Mouse (Mus musculus) bone marrow, adult 2 months (tissue): Measurements from ENCODE around the gene Oprm1. TPM values are rescaled to one million over a fixed set of nuclear protein-coding genes. Genes with fewer than 3 reads are reported as not detected.
"Not testable (repeated sequence)": the region's sequence is repeated elsewhere in the genome, so short reads cannot be mapped to it uniquely, and the experiment has no call there.

Experiments used
- H3K27ac ChIP-seq: fragments of 200-500 bp; 2 replicates; pipeline ENCODE4 v1.5.1; 2012; ENCODE audit warnings: low read depth, mild to moderate bottlenecking, control low read depth, inconsistent platforms, low read length; ENCODE audit not compliant: control insufficient read depth, poor library complexity, insufficient read depth
- H3K4me1 ChIP-seq: fragments of 200-500 bp; 2 replicates; pipeline ENCODE4 v1.6.1; 2011; ENCODE audit warnings: low read length; ENCODE audit not compliant: control insufficient read depth, insufficient read depth
- H3K4me3 ChIP-seq: fragments of 200-500 bp; replicated peaks from 2 replicates; pipeline ENCODE3; 2011; ENCODE audit warnings: mild to moderate bottlenecking, low read depth, low read length, control low read depth; ENCODE audit not compliant: control insufficient read depth
- CTCF ChIP-seq: fragments of 200-500 bp; IDR thresholded peaks from 2 replicates; pipeline ENCODE4 v1.5.1; 2011; ENCODE audit warnings: low read length, control low read depth; ENCODE audit not compliant: control insufficient read depth, insufficient read depth
- POLR2A ChIP-seq: fragments of 200-500 bp; IDR thresholded peaks from 2 replicates; pipeline ENCODE4 v1.6.1; 2011; ENCODE audit warnings: low read depth, mild to moderate bottlenecking, control low read depth, low read length, borderline replicate concordance; ENCODE audit not compliant: control insufficient read depth
- WGBS: fragments of 180-500 bp; shearing (Covaris S2); methylation state at CpG from one replicate; pipeline ENCODE4 v1.1.7; 2018; 5-methylcytosine and 5-hydroxymethylcytosine counted together
- polyA plus RNA-seq: library from polyadenylated mRNA; stranded (reverse); fragments of >200 nt; gene quantifications from 2 replicates; pipeline ENCODE4 v1.2.4, GENCODE M21; 2011; ENCODE audit warnings: low replicate concordance; ENCODE audit not compliant: missing spikeins, insufficient read depth, insufficient read length

The Oprm1 gene
- polyA plus RNA-seq, 1 experiment = not detected

DNA sequence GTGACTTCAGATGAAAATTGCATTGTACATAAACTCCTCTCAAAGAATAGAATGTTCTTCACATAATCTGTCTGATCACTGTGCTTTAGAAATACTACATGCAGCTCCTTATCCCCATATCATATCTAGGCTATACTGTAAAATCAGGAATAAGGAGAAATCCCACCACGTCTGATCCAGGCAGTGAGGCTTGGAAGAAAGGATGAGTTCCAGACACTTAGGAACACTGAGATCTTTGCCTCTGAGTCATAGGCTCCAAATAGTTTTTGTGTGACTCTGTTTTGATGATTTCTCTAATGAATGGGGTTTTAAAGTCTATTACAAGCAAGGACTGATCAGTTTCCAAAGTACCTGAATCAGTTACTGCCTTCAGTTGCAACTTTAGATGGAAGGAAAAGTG, 83.9 kb downstream of the Oprm1 start:
- Histone ChIP-seq H3K4me3 (no peak overlapping the region), H3K4me1 (no peaks in the 10 kb centered on the region), H3K27ac (no peak overlapping the region)
- WGBS = 67% methylated on average over 1 of the region's 1 CpGs
- TF ChIP-seq CTCF (no peak), POLR2A (no peak)

DNA sequence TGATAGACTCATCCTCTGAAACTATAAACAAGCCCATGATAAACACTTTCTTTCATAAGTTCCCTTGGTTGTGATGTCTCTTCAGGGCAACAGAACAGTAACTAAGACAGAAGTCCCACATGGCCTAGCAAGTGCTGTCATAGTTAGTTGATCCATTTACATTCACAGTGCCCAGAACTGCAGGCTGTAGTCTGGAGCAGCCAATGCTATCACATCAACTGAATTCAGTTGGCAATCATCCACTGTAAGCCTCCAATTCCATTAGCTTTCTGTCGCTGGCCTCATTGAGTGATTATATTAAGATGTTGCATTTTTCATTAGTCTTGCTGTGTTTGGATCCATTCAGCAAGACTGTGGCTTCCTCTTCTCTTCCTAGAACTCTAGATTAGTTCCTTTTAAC, 88.0 kb downstream of the Oprm1 start:
- 83% methylated on average over 1 of the region's 1 CpGs for WGBS

DNA sequence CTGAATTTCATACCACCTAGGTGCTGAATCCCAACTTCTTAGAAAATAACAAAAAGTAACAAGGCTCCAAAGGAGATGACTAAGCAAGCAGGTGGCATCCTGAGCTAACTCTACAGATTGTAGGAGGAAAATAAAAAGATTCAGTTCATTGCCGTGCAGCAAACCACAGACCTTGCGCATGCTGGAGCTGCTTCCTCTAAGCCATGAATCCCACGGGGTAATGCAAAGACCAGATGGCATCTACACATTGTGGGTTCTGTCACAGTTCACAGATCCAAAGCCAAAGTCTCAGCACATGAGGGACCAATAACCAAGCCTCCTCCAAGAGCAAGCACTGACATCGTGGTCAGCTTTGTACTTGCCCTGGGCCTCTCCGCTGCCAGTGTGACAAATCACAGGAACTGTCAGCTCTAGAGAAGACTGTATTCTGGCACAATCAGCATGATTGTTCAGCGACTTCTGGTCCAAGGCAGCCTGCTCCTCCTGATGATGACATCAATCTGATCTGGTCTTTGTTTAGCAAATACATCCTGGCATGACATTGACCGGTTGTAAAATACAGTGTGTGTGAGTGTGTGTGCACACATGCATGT, 90.0 kb downstream of the Oprm1 start:
- Histone ChIP-seq H3K4me3 (no peak overlapping the region), H3K27ac (no peak overlapping the region), H3K4me1 (no peaks in the 10 kb centered on the region)
- TF ChIP-seq POLR2A (no peak), CTCF (no peak)
- WGBS = 32% methylated on average over 7 of the region's 7 CpGs

More for the DNA sequence above, 88.0 kb downstream of the Oprm1 start:
- no peak for TF ChIP-seq POLR2A
- no peak for TF ChIP-seq CTCF
- Histone ChIP-seq H3K27ac (no peak overlapping the region), H3K4me3 (no peak overlapping the region), H3K4me1 (no peaks in the 10 kb centered on the region)

DNA sequence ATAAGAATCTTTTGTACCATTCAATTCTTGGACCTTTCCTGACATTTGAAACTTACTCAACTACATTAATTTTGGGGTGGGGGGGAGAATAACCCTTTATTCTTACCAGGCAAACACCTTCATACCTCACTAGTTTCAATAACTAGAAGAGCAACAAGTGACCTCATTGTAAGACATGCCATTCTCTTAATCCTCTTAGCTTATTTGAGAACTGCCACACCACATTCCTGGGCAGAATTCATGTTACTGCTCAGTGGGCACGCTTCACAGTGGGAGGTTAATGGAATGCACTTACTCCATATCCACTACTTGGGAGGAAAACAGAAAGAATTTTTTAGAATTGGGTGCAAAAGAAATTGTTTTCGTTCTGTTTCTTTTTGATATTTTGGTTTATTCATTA, 90.5 kb downstream of the Oprm1 start:
- no peaks in the 10 kb centered on the region for H3K4me1 ChIP-seq

DNA sequence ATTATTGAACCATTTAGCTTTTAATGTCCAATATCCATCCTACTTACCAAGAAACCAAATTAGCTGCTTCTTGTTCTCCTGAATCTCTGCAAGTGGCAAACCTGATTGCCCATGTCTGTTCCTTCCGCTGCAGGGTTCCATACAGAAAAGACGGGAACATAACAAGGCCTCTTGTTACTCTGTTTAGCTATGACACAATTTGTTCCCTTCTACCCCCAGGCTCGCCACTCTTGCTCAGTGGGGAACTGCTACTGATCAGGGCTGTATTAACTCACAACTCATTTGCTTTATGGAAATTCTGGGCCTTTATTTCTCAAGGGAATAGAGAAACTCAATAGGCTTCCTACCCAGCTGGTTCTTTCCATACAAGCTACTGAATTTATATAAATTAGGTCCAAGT, 97.5 kb downstream of the Oprm1 start:
- WGBS = 72% methylated on average over 3 of the region's 3 CpGs
- H3K27ac ChIP-seq = no peak overlapping the region
- H3K4me3 ChIP-seq = no peak overlapping the region
- TF ChIP-seq POLR2A (no peak), CTCF (no peak)
- H3K4me1 ChIP-seq = no peaks in the 10 kb centered on the region

More for the DNA sequence above, 90.5 kb downstream of the Oprm1 start:
- H3K27ac ChIP-seq = no peak overlapping the region
- no peak overlapping the region for H3K4me3 ChIP-seq
- 76% methylated on average over 2 of the region's 2 CpGs for WGBS
- TF ChIP-seq POLR2A (no peak), CTCF (no peak)

DNA sequence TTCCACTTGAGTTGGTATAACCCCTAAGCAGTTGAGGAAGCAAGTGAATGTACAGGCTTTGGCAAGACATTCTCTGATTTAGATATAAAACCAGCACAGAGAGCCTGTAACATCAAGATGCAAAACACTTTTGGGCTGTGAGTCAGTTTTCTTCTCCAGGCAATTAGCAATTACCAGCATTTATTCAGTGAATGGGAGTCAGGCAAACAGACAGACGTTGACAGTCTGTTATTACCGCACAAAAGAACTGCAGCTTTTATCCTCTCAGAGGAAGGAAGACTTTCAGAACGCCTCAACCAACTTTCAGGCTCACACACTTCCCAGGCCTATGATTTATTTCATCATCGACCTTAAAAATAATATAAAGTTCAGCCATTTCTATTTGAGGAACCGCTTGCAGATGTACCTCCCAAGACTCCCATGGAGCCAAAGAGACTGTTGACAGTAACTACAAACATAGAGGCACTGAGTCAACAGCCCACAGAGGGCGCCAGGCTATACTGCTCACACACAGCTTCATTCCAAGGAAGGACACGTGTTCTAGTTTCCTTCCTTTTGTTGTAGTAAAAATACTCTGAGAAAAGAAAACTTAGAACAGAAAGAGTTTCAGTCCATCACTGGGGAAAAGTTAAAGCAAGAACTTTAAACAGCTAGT, 113.2 kb downstream of the Oprm1 start:
- 74% methylated on average over 7 of the region's 7 CpGs for WGBS
- Histone ChIP-seq H3K4me1 (no peaks in the 10 kb centered on the region), H3K27ac (no peak overlapping the region), H3K4me3 (no peak overlapping the region)
- TF ChIP-seq POLR2A (no peak), CTCF (no peak)

DNA sequence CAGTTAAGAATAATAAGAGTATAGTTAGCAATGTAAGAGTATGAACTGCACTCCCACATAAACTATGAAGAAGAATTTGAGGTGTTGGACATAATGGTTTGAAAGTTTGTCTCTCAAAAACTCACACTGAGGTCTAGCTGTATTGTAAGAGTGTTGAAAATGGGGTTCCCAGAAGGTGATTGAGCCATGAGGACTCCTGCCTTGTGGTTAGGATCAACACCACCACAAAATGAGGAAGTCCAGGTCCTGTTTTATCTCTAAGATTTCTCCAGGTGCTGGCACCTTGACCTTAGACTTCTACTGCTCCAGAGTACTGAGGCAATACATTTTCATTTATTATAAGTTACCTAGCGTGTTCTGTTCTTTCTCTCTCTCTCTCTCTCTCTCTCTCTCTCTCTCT, 115.6 kb downstream of the Oprm1 start:
- WGBS = 67% methylated on average over 1 of the region's 1 CpGs
- Histone ChIP-seq H3K4me1 (no peaks in the 10 kb centered on the region), H3K27ac (no peak overlapping the region), H3K4me3 (no peak overlapping the region)
- no peak for TF ChIP-seq CTCF

DNA sequence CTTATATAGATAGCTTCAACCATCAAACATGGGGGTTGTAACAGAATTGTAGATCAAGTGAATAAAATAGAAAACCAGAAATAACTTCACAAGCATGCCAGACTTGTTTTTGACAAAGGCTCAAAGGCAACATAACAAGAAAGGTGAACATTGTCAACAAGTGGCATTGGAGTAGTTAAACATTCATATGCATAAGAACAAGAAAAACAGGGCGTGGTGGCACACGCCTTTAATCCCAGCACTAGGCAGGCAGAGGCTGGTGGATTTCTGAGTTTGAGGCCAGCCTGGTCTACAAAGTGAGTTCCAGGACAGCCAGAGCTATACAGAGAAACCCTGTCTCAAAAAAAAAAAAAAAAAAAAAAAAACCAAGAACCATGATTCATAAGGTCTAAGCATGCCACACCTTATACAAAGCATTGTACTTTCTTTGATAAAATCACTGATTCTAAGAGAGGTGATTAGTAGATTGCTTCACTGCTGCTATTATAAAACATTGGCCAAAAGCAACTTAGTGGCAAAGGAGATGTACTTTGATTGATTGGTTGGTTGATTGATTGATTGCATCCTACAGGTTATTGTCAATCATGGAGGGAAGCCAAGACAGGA, 120.1 kb downstream of the Oprm1 start:
- Histone ChIP-seq H3K4me1 (no peaks in the 10 kb centered on the region), H3K27ac (no peak overlapping the region), H3K4me3 (no peak overlapping the region)
- no peak for TF ChIP-seq POLR2A
- no peak for TF ChIP-seq CTCF
- WGBS = 81% methylated on average over 2 of the region's 2 CpGs

DNA sequence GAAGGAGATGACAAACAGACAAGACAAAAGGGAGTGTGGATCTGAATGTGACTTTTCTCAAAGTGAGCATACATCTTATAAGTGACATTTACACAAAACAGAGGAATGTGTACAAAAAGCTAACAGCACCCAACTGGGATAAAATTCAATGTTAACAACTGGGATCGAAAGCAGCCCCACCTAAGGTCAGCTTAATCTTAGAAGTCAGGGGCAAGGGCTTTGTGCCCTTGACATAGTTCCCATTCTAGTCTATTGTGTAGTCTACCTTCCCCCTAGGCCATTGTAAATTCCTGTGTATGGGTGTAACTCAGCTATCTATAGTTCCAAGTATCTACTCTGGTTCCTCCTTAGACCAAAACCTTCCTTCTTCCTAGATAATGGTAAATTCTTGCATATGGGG, 123.7 kb downstream of the Oprm1 start:
- 92% methylated on average over 1 of the region's 1 CpGs for WGBS
- not testable (repeated sequence) for H3K4me1 ChIP-seq, H3K4me3 ChIP-seq, H3K27ac ChIP-seq
